Mouse (Mus musculus) olfactory bulb, adult 2 months (tissue): ENCODE results near the gene Nedd4. TPM values are rescaled to one million over a fixed set of nuclear protein-coding genes. Genes with fewer than 3 reads are reported as not detected.
A peak's percentile ranks its signal among the peaks of the same experiment; 100 is the strongest.

ENCODE experiments used
- H3K27ac ChIP-seq: fragments of 200-500 bp; 2 replicates; pipeline ENCODE4 v1.5.1; 2012; ENCODE audit warnings: low read depth, low read length; ENCODE audit not compliant: insufficient read depth
- H3K4me1 ChIP-seq: fragments of 200-500 bp; 2 replicates; pipeline ENCODE4 v1.6.1; 2012; ENCODE audit warnings: low read length; ENCODE audit not compliant: control insufficient read depth, insufficient read depth
- H3K4me3 ChIP-seq: fragments of 200-500 bp; 2 replicates; pipeline ENCODE4 v1.5.1; 2012; ENCODE audit warnings: mild to moderate bottlenecking, low read depth, low read length, moderate library complexity; ENCODE audit not compliant: insufficient read depth
- CTCF ChIP-seq: fragments of 200-500 bp; IDR thresholded peaks from 2 replicates; pipeline ENCODE4 v1.5.1; 2012; ENCODE audit warnings: low read depth, mild to moderate bottlenecking, low read length, moderate library complexity; ENCODE audit not compliant: insufficient read depth
- POLR2A ChIP-seq: fragments of 200-500 bp; IDR thresholded peaks from 2 replicates; pipeline ENCODE4 v1.6.1; 2012; ENCODE audit warnings: mild to moderate bottlenecking, low read depth, low read length, moderate library complexity; ENCODE audit not compliant: insufficient read depth
- WGBS: fragments of 180-500 bp; shearing (Covaris S2); methylation state at CpG from one replicate; pipeline ENCODE4 v1.1.7; 2018; 5-methylcytosine and 5-hydroxymethylcytosine counted together
- polyA plus RNA-seq: library from polyadenylated mRNA; stranded (reverse); fragments of >200 nt; gene quantifications from 2 replicates; pipeline ENCODE4 v1.2.4, GENCODE M21; 2012; ENCODE audit warnings: low replicate concordance; ENCODE audit not compliant: missing spikeins, insufficient read depth, insufficient read length

Nedd4 gene
- polyA plus RNA-seq, 1 experiment, result 232 TPM

- H3K27ac ChIP-seq, result no peak overlapping the region
- no peak overlapping the region for H3K4me3 ChIP-seq
- WGBS, result 6% methylated on average over 2 of the region's 2 CpGs
- TF ChIP-seq POLR2A, result no peak
- peak; percentile 71 for TF ChIP-seq CTCF
- peaks cover 5% of the 10 kb centered on the region; the same call in 1 of the 2 replicates for H3K4me1 ChIP-seq
Observed at GRCm38 (mm10) chr9:72672361-72672760, 10.2 kb downstream of the Nedd4 start.

DNA sequence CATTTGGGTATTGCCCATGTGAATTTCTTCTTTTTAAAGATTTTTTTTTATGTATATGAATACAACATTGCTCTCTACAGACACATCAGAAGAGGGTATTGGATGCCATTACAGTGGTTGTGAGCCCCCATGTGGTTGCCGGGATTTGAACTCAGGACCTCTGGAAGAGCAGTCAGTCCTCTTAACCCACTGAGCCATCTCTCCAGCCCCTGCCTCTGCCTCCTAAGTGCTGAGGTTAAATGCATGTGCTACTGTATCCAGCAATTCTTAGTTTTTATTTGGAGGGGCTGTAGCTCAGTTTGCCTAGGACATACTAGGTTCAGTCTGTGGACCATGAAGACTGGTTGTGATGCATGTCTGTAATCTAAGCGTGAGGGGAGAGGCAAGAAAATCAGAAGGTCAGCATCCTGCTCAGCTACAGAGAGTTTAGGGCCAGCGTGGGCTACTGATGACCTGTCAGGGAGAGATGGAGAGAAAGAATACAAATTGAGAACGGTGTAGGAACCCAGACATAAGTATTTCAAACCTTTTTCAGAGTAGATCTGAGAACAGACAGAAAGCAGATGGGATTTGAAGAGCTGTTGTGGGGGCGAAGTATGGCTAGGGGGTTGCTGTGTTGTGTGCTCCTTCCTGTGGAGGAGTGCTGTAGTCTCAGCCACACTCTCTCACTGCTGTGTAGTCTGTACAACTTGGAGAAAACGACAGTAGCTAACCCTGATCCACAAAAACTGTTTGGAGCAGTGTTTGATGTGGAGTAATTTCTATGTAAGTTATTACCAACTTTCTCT lies 13.0 kb downstream of the Nedd4 start:
- H3K27ac ChIP-seq, result no peak overlapping the region
- TF ChIP-seq POLR2A, result no peak
- TF ChIP-seq CTCF, result no peak
- no peak overlapping the region for H3K4me3 ChIP-seq
- H3K4me1 ChIP-seq, result peaks cover 5% of the 10 kb centered on the region; the same call in 1 of the 2 replicates
- whole genome bisulfite sequencing, result 65% methylated on average over 6 of the region's 6 CpGs

DNA sequence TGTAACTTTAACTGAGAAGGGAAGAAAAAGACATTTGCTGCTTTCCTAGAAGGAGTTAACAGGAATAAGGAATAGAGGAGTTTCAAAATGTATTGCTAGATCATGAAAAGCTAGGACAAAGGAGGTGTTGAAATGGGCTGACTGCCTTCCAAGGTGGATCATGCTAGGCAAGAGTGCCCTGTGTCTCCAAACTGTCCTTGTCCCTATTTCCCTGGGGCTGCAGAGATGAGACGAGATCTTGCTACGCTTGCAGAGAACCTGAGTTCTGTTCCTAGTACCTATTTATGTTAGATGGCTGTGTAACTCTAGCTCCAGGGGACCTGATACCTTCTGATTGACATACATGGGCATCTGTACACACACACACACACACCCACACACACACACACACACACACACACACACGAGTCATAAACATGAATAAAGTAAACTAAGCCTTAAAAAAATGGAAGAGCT lies 13.6 kb downstream of the Nedd4 start:
- peaks cover 5% of the 10 kb centered on the region; the same call in 1 of the 2 replicates for H3K4me1 ChIP-seq
- WGBS, result 64% methylated on average over 3 of the region's 3 CpGs
- H3K27ac ChIP-seq, result no peak overlapping the region
- no peak overlapping the region for H3K4me3 ChIP-seq
- TF ChIP-seq CTCF (no peak), POLR2A (no peak)

DNA sequence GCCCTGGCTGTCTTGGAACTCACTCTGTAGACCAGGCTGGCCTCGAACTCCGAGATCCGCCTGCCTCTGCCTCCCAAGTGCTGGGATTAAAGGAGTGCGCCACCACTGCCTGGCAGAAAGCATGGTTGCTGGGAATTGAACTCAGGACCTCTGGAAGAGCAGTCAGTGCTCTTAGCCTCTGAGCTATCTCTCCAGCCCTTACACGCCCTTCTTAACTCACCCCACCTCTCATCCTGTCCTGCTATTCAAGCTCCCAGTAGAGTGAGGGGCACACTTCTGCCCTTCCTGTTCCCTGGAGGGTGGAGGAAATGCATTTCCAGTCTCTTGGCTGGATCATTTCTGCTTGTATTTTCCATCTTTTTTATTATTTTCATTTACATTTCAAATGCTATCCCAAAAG lies 15.5 kb downstream of the Nedd4 start:
- WGBS, result 94% methylated on average over 5 of the region's 5 CpGs
- Histone ChIP-seq H3K4me1 (0 out of 2 replicates have a peak, but pooled peaks cover 2% of the 10 kb centered on the region), H3K27ac (no peak overlapping the region), H3K4me3 (no peak overlapping the region)
- TF ChIP-seq POLR2A, result no peak

DNA sequence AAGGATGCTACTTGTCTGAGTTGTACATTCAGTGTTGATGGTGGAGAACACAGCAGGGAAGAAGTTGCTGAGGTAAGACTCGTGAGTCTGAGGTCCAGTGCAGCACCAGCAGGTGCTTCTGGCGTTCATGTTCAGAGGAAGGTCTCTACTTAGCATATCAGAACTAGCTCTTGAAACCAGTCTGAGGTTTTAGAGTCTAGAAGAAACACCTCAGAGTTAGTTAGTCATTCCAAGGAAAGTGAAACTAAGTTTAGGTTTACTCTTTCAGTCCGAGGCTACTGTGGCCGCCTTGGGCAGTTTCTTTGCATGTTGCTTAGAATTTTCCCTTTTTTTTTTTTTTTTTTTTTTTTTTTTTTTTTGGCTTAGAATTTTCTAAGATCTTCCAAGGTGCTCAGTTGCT lies 16.6 kb downstream of the Nedd4 start:
- 59% methylated on average over 4 of the region's 4 CpGs for WGBS
- no peak overlapping the region for H3K27ac ChIP-seq
- TF ChIP-seq CTCF (no peak), POLR2A (no peak)
- 0 out of 2 replicates have a peak, but pooled peaks cover 2% of the 10 kb centered on the region for H3K4me1 ChIP-seq
- H3K4me3 ChIP-seq, result no peak overlapping the region

DNA sequence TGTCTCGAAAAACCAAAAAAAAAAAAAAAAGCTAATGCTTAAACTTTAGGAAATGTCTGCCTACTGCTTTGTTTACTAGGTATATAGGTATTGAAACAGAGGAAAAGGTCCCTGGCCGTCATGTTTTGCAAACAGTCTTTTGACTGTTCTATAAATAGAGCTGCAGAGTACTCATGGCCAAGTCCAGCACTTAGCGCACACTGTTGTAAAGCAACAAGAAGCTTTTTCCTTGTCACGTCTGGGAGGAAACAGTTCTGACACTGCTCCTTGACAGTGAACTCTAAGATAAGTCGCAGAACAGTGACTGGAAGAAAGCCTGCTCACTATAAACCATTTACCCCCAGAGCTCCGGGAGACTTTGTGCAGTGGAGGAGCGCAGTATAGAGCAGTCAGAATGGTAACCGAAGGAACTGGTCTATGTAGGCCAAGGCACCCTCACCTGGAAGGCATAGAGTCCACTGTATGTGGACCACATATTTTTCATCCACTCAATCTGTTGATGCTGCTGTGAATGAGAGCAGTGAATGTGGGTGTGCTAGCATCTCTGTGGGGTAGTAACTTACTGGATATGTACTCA lies 19.6 kb downstream of the Nedd4 start:
- Histone ChIP-seq H3K27ac (no peak overlapping the region), H3K4me1 (0 out of 2 replicates have a peak, but pooled peaks cover 3% of the 10 kb centered on the region), H3K4me3 (no peak overlapping the region)
- TF ChIP-seq POLR2A (no peak), CTCF (no peak)
- WGBS, result 72% methylated on average over 8 of the region's 8 CpGs

GRCm38 (mm10) chr9:72683268-72683667 lies 21.1 kb downstream of the Nedd4 start:
- H3K4me1 ChIP-seq, result 0 out of 2 replicates have a peak, but pooled peaks cover 2% of the 10 kb centered on the region
- H3K27ac ChIP-seq, result no peak overlapping the region

GRCm38 (mm10) chr9:72685231-72685630 lies 23.1 kb downstream of the Nedd4 start:
- TF ChIP-seq POLR2A, result no peak
- 48% methylated on average over 4 of the region's 4 CpGs for WGBS
- Histone ChIP-seq H3K4me1 (0 out of 2 replicates have a peak, but pooled peaks cover 2% of the 10 kb centered on the region), H3K27ac (no peak overlapping the region), H3K4me3 (no peak overlapping the region)

More at GRCm38 (mm10) chr9:72683268-72683667, 21.1 kb downstream of the Nedd4 start:
- 85% methylated on average over 1 of the region's 1 CpGs for WGBS
- H3K4me3 ChIP-seq, result no peak overlapping the region
- TF ChIP-seq POLR2A, result no peak
- TF ChIP-seq CTCF, result no peak

DNA sequence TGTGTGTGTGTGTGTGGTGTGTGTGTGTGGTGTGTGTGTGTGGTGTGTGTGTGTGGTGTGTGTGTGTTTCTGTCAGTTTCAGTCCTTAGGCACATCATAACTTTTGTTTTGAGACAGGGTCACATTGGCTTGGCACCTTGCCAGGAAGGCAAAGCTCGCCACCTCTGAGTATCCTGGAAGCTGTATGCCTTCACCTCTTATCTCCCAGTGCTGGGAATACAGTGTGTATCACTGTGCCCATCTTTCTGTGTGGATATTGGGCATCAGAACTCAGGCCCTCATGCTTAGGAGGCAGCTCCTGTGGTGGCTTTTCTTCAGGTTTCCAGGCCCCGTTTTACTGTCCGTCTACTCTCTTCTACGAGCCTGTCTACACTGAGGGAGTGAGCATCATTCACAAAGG lies 24.4 kb downstream of the Nedd4 start:
- Histone ChIP-seq H3K4me1 (0 out of 2 replicates have a peak, but pooled peaks cover 2% of the 10 kb centered on the region), H3K4me3 (no peak overlapping the region), H3K27ac (no peak overlapping the region)
- TF ChIP-seq CTCF (no peak), POLR2A (no peak)
- 71% methylated on average over 4 of the region's 4 CpGs for WGBS
